Mouse (Mus musculus): Measurements from ENCODE around the gene Dlx3.

Gene Dlx3

GRCm38 (mm10) chr11:95157356-95157755 lies 37.4 kb downstream of the Dlx3 start:
- DNase-seq (ENCODE audit: low spot score), result no peak

- DNase-seq (ENCODE audit: low spot score), result no peak
Observed at GRCm38 (mm10) chr11:95157872-95158271, 38.0 kb downstream of the Dlx3 start.

GRCm38 (mm10) chr11:95159763-95160371 lies 39.9 kb downstream of the Dlx3 start:
- DNase-seq (ENCODE audit: low spot score), result no peak

- no peak for DNase-seq (ENCODE audit: low spot score)
Observed at GRCm38 (mm10) chr11:95160693-95161092, 40.8 kb downstream of the Dlx3 start.

- no peak for DNase-seq (ENCODE audit: low spot score)
Observed at GRCm38 (mm10) chr11:95161708-95162107, 41.8 kb downstream of the Dlx3 start.

- DNase-seq (ENCODE audit: low spot score), result no peak
Observed at GRCm38 (mm10) chr11:95165857-95166256, 45.9 kb downstream of the Dlx3 start.
